Mouse (Mus musculus) hindbrain, postnatal 0 days (tissue): ENCODE results near the gene Cox4i2. TPM values are rescaled to one million over a fixed set of nuclear protein-coding genes. Genes with fewer than 3 reads are reported as not detected.
A peak's percentile ranks its signal among the peaks of the same experiment; 100 is the strongest.

Source experiments
- ATAC-seq: fragments of 200-750 bp; cut with Nextera tagmentation; 2 replicates; pipeline ENCODE4 v1.8.0; 2017; ENCODE audit warnings: mild to moderate bottlenecking, moderate TSS enrichment, moderate library complexity
- DNase-seq: peaks from one replicate; pipeline ENCODE4 v3.0.0-alpha.2; 2015; ENCODE audit warnings: low spot score
- H3K27ac ChIP-seq: fragments of 300-500 bp; sonication (generic); 2 replicates; pipeline ENCODE4 v1.5.1; 2014; ENCODE audit warnings: mild to moderate bottlenecking
- H3K27me3 ChIP-seq: fragments of 300-500 bp; sonication (generic); 2 replicates; pipeline ENCODE4 v1.6.1; 2014; ENCODE audit warnings: low read length, mixed read lengths; ENCODE audit not compliant: insufficient read depth
- H3K36me3 ChIP-seq: fragments of 300-500 bp; sonication (generic); 2 replicates; pipeline ENCODE4 v1.6.1; 2014; ENCODE audit warnings: low read length, mixed read lengths; ENCODE audit not compliant: insufficient read depth
- H3K4me1 ChIP-seq: fragments of 300-500 bp; sonication (generic); 2 replicates; pipeline ENCODE4 v1.6.1; 2014; ENCODE audit warnings: antibody characterized with exemption, low read length, mixed read lengths; ENCODE audit not compliant: insufficient read depth
- H3K4me2 ChIP-seq: fragments of 300-500 bp; sonication (generic); 2 replicates; pipeline ENCODE4 v1.6.1; 2014; ENCODE audit warnings: low read depth, mild to moderate bottlenecking, low read length, moderate library complexity, mixed read lengths
- H3K4me3 ChIP-seq: fragments of 300-500 bp; sonication (generic); 2 replicates; pipeline ENCODE4 v1.5.1; 2014; ENCODE audit warnings: low read length
- H3K9ac ChIP-seq: fragments of 300-500 bp; sonication (generic); replicated peaks from 2 replicates; pipeline ENCODE4 v1.6.1; 2014; ENCODE audit warnings: mild to moderate bottlenecking, low read length, moderate library complexity, mixed read lengths
- H3K9me3 ChIP-seq: fragments of 300-500 bp; sonication (generic); 2 replicates; pipeline ENCODE4 v1.6.1; 2016; ENCODE audit warnings: low read length, mixed read lengths
- CTCF ChIP-seq: IDR thresholded peaks from 2 replicates; pipeline ENCODE4 v1.5.1; 2016; ENCODE audit warnings: antibody characterized with exemption, control low read depth, low read depth
- WGBS: fragments of 180-500 bp; shearing (Covaris S2); extraction: QIAGEN DNeasy Blood & Tissue Kit; methylation state at CpG from one replicate; pipeline ENCODE4 v1.1.7; 2014; 5-methylcytosine and 5-hydroxymethylcytosine counted together
- polyA plus RNA-seq: library from polyadenylated mRNA; unstranded; fragments of >200 nt; fragmentation: Nextera tagmentation; extraction: Ambion mirVana; gene quantifications from 2 replicates; pipeline ENCODE4 v1.2.1, GENCODE M21; 2015
- total RNA-seq: library from RNA; depleted of rRNA; stranded (reverse); fragments of >200 nt; gene quantifications from 2 replicates; pipeline ENCODE4 v1.2.3, GENCODE M21; 2014

Cox4i2 gene
- total and polyA plus RNA-seq, 2 experiments from 2014 or later: 2.1 to 4.8 TPM

- H3K4me2 ChIP-seq: no peak overlapping the region
- 0 out of 2 replicates have a peak, but pooled peaks cover 8% of the 10 kb centered on the region for H3K4me1 ChIP-seq
- H3K27me3 ChIP-seq: no peaks in the 10 kb centered on the region
- H3K4me3 ChIP-seq: no peak overlapping the region
- H3K9ac ChIP-seq: no peak overlapping the region
- H3K36me3 ChIP-seq: no peaks in the 10 kb centered on the region
- no peaks in the 10 kb centered on the region for H3K9me3 ChIP-seq
- WGBS: 80% methylated on average over 5 of the region's 5 CpGs
- no peak for TF ChIP-seq CTCF
- ATAC-seq (no peak), DNase-seq (no peak)
- no peak overlapping the region for H3K27ac ChIP-seq
Observed at GRCm38 (mm10) chr2:152803081-152803480, 49.1 kb downstream of the Cox4i2 start.

GRCm38 (mm10) chr2:152804408-152805110 lies 50.6 kb downstream of the Cox4i2 start:
- H3K4me3 ChIP-seq: no peak overlapping the region
- no peak for TF ChIP-seq CTCF
- WGBS: 14% methylated on average over 6 of the region's 6 CpGs
- H3K36me3 ChIP-seq: no peaks in the 10 kb centered on the region
- H3K9me3 ChIP-seq: no peaks in the 10 kb centered on the region
- H3K27me3 ChIP-seq: no peaks in the 10 kb centered on the region
- H3K4me2 ChIP-seq: no peak overlapping the region
- peak; percentile 53 for DNase-seq
- H3K4me1 ChIP-seq: 0 out of 2 replicates have a peak, but pooled peaks cover 8% of the 10 kb centered on the region
- H3K9ac ChIP-seq: no peak overlapping the region
- peak overlapping the region; percentile 52 for H3K27ac ChIP-seq
- ATAC-seq: peak; percentile 76

DNA sequence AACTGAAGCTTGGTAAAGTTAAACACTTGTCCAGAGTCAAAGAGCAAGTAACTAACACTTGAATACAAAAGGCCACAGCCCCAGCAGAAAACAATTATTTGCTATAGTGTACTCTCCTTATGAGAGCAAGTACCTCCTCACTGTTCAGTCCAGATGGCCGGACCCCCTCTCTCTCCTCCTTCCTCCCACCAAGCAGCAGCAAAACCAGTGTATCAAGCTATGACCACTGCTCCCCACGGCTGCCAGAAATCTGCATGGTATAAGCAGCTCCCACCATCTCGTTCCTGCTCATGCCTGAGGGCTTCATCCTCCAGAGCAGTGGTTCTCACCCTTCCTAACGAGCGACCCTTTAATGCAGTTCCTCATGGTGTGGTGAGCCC lies 51.1 kb downstream of the Cox4i2 start:
- no peaks in the 10 kb centered on the region for H3K36me3 ChIP-seq
- no peak for TF ChIP-seq CTCF
- no peaks in the 10 kb centered on the region for H3K27me3 ChIP-seq
- H3K27ac ChIP-seq: peak overlapping the region; percentile 52; the same call in 1 of the 2 replicates
- no peak overlapping the region for H3K9ac ChIP-seq
- 45% methylated on average over 5 of the region's 5 CpGs for WGBS
- no peak overlapping the region for H3K4me3 ChIP-seq
- H3K4me2 ChIP-seq: no peak overlapping the region
- DNase-seq: no peak
- 0 out of 2 replicates have a peak, but pooled peaks cover 8% of the 10 kb centered on the region for H3K4me1 ChIP-seq
- 0 out of 2 replicates have a peak, but pooled peaks have one; percentile 11 for ATAC-seq
- no peaks in the 10 kb centered on the region for H3K9me3 ChIP-seq

DNA sequence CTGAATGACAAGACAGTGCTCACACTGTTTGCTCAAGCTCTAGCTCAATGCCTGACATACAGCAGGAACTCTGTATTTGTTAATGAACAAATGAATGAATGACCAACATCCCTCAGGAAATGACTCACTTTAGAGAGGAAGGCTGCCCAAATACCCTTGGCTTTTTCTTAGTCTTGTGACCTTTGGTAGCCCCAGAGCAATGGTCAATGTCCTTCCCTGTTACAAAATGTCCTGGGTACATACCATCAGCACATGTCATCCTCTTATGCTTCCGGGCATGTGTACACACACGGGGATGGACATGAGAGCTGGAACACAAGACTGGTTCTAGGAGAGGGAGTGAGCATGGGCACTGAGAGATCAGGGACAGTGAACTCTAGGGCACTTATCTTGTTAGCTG lies 52.1 kb downstream of the Cox4i2 start:
- Histone ChIP-seq H3K9ac (no peak overlapping the region), H3K4me1 (0 out of 2 replicates have a peak, but pooled peaks cover 8% of the 10 kb centered on the region), H3K27me3 (no peaks in the 10 kb centered on the region), H3K36me3 (no peaks in the 10 kb centered on the region), H3K27ac (no peak overlapping the region), H3K4me2 (no peak overlapping the region), H3K4me3 (no peak overlapping the region), H3K9me3 (no peaks in the 10 kb centered on the region)
- no peak for TF ChIP-seq CTCF
- ATAC-seq (no peak), DNase-seq (no peak)
- 87% methylated on average over 2 of the region's 2 CpGs for WGBS

GRCm38 (mm10) chr2:152808178-152808577 lies 54.2 kb downstream of the Cox4i2 start:
- 89% methylated on average over 3 of the region's 3 CpGs for WGBS

GRCm38 (mm10) chr2:152810158-152810941 lies 56.4 kb downstream of the Cox4i2 start:
- H3K4me1 ChIP-seq: no peaks in the 10 kb centered on the region
- H3K4me2 ChIP-seq: no peak overlapping the region
- TF ChIP-seq CTCF: no peak
- no peak overlapping the region for H3K4me3 ChIP-seq
- no peak overlapping the region for H3K27ac ChIP-seq
- H3K9me3 ChIP-seq: no peaks in the 10 kb centered on the region
- no peaks in the 10 kb centered on the region for H3K36me3 ChIP-seq
- no peaks in the 10 kb centered on the region for H3K27me3 ChIP-seq
- no peak overlapping the region for H3K9ac ChIP-seq
- no peak for ATAC-seq
- WGBS: 86% methylated on average over 5 of the region's 5 CpGs
- DNase-seq: no peak

More at GRCm38 (mm10) chr2:152808178-152808577, 54.2 kb downstream of the Cox4i2 start:
- TF ChIP-seq CTCF: no peak
- Histone ChIP-seq H3K27ac (no peak overlapping the region), H3K36me3 (no peaks in the 10 kb centered on the region), H3K4me2 (no peak overlapping the region), H3K9ac (no peak overlapping the region), H3K4me1 (0 out of 2 replicates have a peak, but pooled peaks cover 8% of the 10 kb centered on the region), H3K27me3 (no peaks in the 10 kb centered on the region), H3K9me3 (no peaks in the 10 kb centered on the region), H3K4me3 (no peak overlapping the region)
- ATAC-seq: no peak
- no peak for DNase-seq
